Mouse (Mus musculus): ENCODE results near the gene C130074G19Rik. TPM values are rescaled to one million over a fixed set of nuclear protein-coding genes. Genes with fewer than 3 reads are reported as not detected.

The C130074G19Rik gene
- total RNA-seq, 2 experiments from 2014 or later, result 32.8 to 36.1 TPM

GRCm38 (mm10) chr1:184844326-184845066 is 38.5 kb downstream of the C130074G19Rik start:
- peak; percentile 40 for DNase-seq

DNA sequence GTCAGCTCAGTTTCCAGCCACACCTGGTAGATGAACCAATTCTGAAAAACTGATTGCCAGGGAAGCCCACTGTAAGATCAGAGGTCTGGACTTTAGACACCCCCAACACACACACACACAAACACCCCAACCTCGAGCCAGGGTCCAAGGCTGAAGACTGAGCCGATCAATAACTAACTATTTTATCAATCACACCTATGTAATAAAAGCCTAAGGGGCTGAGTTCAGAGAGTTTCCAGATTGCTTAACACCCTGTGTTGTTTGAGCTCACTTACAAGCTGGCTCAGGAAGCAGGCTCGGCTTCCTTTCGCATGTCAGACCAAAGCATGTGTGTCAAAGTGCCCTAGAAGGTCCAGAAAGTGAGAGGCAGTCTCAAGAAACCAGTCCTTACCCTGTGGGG is 45.4 kb downstream of the C130074G19Rik start:
- DNase-seq, result no peak

DNA sequence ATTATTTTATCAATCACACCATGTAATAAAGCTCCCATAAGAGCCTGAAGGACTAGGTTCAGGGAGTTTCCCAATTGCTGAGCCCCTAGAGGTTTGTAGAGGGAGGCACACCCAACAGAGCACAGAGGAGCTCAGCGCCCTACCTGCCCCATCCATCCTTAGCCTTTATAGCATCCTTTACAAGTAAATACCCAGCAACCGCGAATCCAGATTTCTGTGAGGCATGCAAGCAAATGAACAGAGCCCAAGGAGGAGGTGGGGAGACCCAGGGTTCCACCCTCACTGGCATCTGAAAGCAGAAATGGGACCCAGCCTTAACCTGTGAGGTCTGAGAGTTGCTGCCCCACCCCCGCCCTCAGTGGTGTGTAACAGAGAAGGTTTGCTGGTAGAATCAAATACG is 46.7 kb downstream of the C130074G19Rik start:
- no peak for DNase-seq

DNA sequence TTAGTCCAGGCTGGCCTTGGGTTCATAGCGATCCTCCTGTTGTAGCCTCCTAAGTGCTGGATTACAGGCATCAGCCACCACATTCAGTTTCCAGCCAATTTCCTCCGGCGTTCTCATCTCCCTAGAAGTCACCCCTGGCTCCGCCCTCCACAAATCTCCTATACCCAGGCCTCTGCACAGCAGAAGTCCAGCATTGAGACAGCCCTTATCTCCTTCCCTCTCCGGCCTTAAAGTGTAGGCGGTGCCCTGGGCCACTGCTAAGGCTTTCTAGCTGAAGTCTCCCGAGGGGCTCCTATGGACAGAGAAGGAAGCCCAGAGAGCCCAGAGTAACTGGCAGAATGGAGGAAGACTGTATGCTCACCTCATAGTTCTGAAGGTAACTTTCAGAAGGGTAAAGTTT is 49.5 kb downstream of the C130074G19Rik start:
- no peak for DNase-seq

DNA sequence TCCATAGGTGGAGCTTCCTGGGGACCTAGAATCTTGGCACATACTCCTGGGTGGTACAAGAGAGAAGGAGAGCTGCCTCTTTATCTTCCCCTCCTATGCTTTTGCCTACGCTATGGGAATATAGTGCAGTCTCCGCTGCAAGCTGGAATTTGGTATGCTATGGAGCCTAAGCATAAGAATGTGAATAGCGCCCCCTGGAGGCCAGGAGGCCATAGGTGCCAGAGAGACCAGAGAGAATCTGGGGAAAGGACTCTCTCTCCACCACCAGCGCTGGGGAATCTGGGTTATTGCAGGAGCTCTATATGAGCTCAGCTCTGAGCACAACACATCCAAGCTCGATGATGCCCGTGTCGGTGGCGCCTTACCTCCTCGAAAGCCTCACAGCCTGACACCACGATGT is 50.8 kb downstream of the C130074G19Rik start:
- no peak for DNase-seq

- no peak for DNase-seq
Measured at GRCm38 (mm10) chr1:184829897-184830296, 53.1 kb downstream of the C130074G19Rik start.

DNA sequence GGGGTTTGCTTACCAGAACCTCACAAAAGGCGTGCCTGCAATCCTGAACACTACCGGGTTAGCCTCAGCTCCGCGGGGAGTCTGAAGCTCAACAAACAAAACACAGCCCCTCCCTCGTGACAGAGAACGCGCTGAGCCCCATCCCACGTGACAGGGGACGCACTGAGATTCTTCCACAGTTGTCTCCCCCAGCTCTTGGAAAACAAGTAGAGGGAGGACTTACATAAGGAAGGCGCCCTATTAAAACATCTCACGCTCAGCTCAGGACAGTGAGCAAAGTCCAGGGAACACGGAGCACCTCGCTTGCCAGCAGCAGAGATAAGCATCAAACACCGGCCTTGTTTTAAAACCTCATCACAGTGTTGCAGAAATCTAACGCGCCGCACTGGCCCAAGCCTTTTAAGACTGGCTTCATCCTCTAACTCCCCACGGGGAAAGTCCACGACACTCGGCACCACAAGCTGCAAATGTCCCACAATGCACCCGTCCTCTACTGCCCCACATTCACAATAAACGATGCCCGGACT is 55.8 kb downstream of the C130074G19Rik start:
- DNase-seq, result no peak

- peak; percentile 55 for DNase-seq
Measured at GRCm38 (mm10) chr1:184825093-184825492, 57.9 kb downstream of the C130074G19Rik start.

DNA sequence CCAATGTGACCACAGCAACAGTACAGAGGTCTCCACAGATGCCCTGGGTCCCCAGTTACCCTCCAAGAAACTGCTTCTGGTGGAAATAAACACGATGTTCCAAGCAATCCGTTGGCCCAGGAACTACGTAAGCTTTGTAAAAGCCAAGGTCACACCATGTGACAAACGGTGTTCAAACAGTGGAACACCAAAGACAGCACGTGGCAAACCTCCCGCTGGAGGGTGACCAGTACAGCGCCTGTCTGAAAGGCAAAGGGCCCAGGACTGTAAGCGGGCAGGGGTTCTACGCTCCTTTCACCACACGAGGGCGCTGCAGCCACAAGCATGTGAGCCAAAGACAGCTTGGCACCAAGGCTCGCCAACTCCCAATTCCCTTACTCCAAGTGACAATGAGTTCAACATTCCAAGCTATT is 58.6 kb downstream of the C130074G19Rik start:
- DNase-seq, result peak; percentile 96

DNA sequence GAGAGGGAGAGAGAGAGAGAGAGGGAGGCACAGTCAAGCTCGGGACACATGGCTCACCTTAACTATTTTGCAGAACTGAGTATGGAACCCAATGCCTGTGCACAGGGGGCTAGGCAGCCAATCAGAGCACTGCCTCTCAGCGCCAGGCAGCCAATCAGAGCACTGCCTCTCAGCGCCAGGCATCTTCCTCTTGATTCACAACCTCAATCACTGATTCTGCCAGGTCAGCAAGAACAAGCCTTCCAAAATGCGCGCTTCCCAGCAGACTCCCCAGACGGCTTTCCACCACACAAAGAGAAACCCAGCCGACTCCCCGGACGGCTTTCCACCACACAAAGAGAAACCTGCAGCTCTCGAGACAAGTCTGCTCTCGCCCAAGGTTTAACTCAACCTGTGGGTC is 60.3 kb downstream of the C130074G19Rik start:
- no peak for DNase-seq

Small RNA genes within 50 kb of the gene (microRNA-seq; reads per million reads assigned to microRNA genes)
- 172 to 197 reads per million in 2 experiments for gene Mir1981

Other genes with a start within 250 kb of the C130074G19Rik start
- gene Hlx, start 150.6 kb downstream of the C130074G19Rik start, total RNA-seq (2021), result 10 to 100 TPM; 26.8 to 27.5 TPM
- under 1 TPM; 0.19 to 0.20 TPM for gene Marc1, start 71.9 kb downstream of the C130074G19Rik start, total RNA-seq (2021)
- gene Marc2, start 36.8 kb downstream of the C130074G19Rik start, total RNA-seq (2021), result 100 to 1,000 TPM; 150 to 151 TPM
- gene Mark1, start 116.4 kb upstream of the C130074G19Rik start, total RNA-seq (2021), result 1 to 10 TPM; 5.9 to 8.2 TPM